Mouse (Mus musculus) heart, embryonic 14.5 days (tissue): ENCODE results near the gene Armcx4. TPM values are rescaled to one million over a fixed set of nuclear protein-coding genes. Genes with fewer than 3 reads are reported as not detected.
A peak's percentile ranks its signal among the peaks of the same experiment; 100 is the strongest.

ENCODE experiments used
- ATAC-seq: fragments of 200-750 bp; cut with Nextera tagmentation; 2 replicates; pipeline ENCODE4 v1.8.0; 2017; ENCODE audit warnings: low read depth, moderate TSS enrichment; ENCODE audit not compliant: insufficient number of reproducible peaks, insufficient read depth, low FRiP score
- H3K27ac ChIP-seq, 2 experiments: fragments of 200-500 bp in 1 of 2; fragments of 300-500 bp in 1 of 2; sonication (generic) in 1 of 2; replicated peaks in 1 of 2; 2 replicates each; pipeline ENCODE4 v1.5.1; 2012 to 2014; ENCODE audit warnings: low read depth in 2 of 2, low read length in 2 of 2, control low read depth in 1 of 2, mild to moderate bottlenecking in 1 of 2, mixed read lengths in 1 of 2; ENCODE audit not compliant: control insufficient read depth in 1 of 2, insufficient read depth in 1 of 2
- H3K27me3 ChIP-seq: fragments of 300-500 bp; sonication (generic); 2 replicates; pipeline ENCODE4 v1.6.1; 2014; ENCODE audit warnings: mild to moderate bottlenecking, low read length, control low read depth; ENCODE audit not compliant: control insufficient read depth, insufficient read depth
- H3K36me3 ChIP-seq: fragments of 300-500 bp; sonication (generic); 2 replicates; pipeline ENCODE4 v1.6.1; 2014; ENCODE audit warnings: mild to moderate bottlenecking, control low read depth, low read length, mixed read lengths; ENCODE audit not compliant: control insufficient read depth, insufficient read depth
- H3K4me1 ChIP-seq, 2 experiments: fragments of 200-500 bp in 1 of 2; fragments of 300-500 bp in 1 of 2; sonication (generic) in 1 of 2; 2 replicates each; pipeline ENCODE4 v1.6.1; 2012 to 2014; ENCODE audit warnings: low read length in 2 of 2, control low read depth in 1 of 2, mixed read lengths in 1 of 2; ENCODE audit not compliant: control insufficient read depth in 2 of 2, insufficient read depth in 2 of 2
- H3K4me2 ChIP-seq: fragments of 300-500 bp; sonication (generic); 2 replicates; pipeline ENCODE4 v1.6.1; 2014; ENCODE audit warnings: mild to moderate bottlenecking, low read length
- H3K4me3 ChIP-seq, 2 experiments: fragments of 200-500 bp in 1 of 2; fragments of 300-500 bp in 1 of 2; sonication (generic) in 1 of 2; 2 replicates each; pipeline ENCODE4 v1.5.1; 2012 to 2014; ENCODE audit warnings: low read length in 2 of 2, mild to moderate bottlenecking in 2 of 2, control low read depth in 1 of 2, low read depth in 1 of 2, moderate library complexity in 1 of 2; ENCODE audit not compliant: control insufficient read depth in 1 of 2, insufficient read depth in 1 of 2
- H3K9ac ChIP-seq: fragments of 300-500 bp; sonication (generic); 2 replicates; pipeline ENCODE4 v1.6.1; 2014; ENCODE audit warnings: mild to moderate bottlenecking, low read length
- H3K9me3 ChIP-seq: fragments of 300-500 bp; sonication (generic); 2 replicates; pipeline ENCODE4 v1.6.1; 2016; ENCODE audit warnings: low read length, control low read depth; ENCODE audit not compliant: control insufficient read depth
- WGBS: fragments of 180-500 bp; shearing (Covaris S2); extraction: QIAGEN DNeasy Blood & Tissue Kit; methylation state at CpG from one replicate; pipeline ENCODE4 v1.1.7; 2014; 5-methylcytosine and 5-hydroxymethylcytosine counted together
- polyA plus RNA-seq: library from polyadenylated mRNA; unstranded; fragments of >200 nt; fragmentation: Nextera tagmentation; extraction: Ambion mirVana; gene quantifications from 2 replicates; pipeline ENCODE4 v1.2.1, GENCODE M21; 2014

The Armcx4 gene
- 4.5 and 5.0 TPM in 2 replicates for polyA plus RNA-seq

GRCm38 (mm10) chrX:134686267-134686666 lies at the start of gene Armcx4:
TSS of gene Armcx4 (plus strand) at chrX:134686519.
- ATAC-seq, result peak; percentile 91
- Histone ChIP-seq H3K27me3 (no peaks in the 10 kb centered on the region), H3K4me3 (peak within 1 kb of the TSS; percentile 54 to 66), H3K9me3 (no peaks in the 10 kb centered on the region), H3K27ac (peak within 1 kb of the TSS; percentile 87 to 92), H3K4me1 (peaks cover 3 to 5% of the 10 kb centered on the region in 2 experiments; a peak in 2 of 4 replicates), H3K4me2 (peak within 1 kb of the TSS; percentile 62), H3K9ac (peak within 1 kb of the TSS; percentile 83), H3K36me3 (peaks cover 31% of the 10 kb centered on the region)
- WGBS, result 23% methylated on average over 27 of the region's 33 CpGs

- no peak for ATAC-seq
Observed at GRCm38 (mm10) chrX:134641000-134641760, 45.1 kb upstream of the Armcx4 start.

GRCm38 (mm10) chrX:134646338-134646737 lies 40.0 kb upstream of the Armcx4 start:
- H3K4me3 ChIP-seq, result no peak overlapping the region
- H3K27me3 ChIP-seq, result no peaks in the 10 kb centered on the region
- no peak overlapping the region for H3K4me2 ChIP-seq
- no peaks in the 10 kb centered on the region for H3K9me3 ChIP-seq
- no peaks in the 10 kb centered on the region for H3K36me3 ChIP-seq
- H3K9ac ChIP-seq, result no peak overlapping the region
- H3K4me1 ChIP-seq, result no peaks in the 10 kb centered on the region
- 63% methylated on average over 1 of the region's 1 CpGs for WGBS
- ATAC-seq, result no peak
- no peak overlapping the region for H3K27ac ChIP-seq

More at GRCm38 (mm10) chrX:134641000-134641760, 45.1 kb upstream of the Armcx4 start:
- H3K27me3 ChIP-seq, result no peaks in the 10 kb centered on the region
- H3K9me3 ChIP-seq, result no peaks in the 10 kb centered on the region
- no peaks in the 10 kb centered on the region for H3K36me3 ChIP-seq
- no peaks in the 10 kb centered on the region for H3K4me1 ChIP-seq
- WGBS, result 51% methylated on average over 10 of the region's 10 CpGs
- H3K4me3 ChIP-seq, result no peak overlapping the region
- H3K4me2 ChIP-seq, result no peak overlapping the region
- H3K27ac ChIP-seq, result no peak overlapping the region
- H3K9ac ChIP-seq, result no peak overlapping the region

- H3K4me2 ChIP-seq, result no peak overlapping the region
- no peak overlapping the region for H3K9ac ChIP-seq
- H3K27ac ChIP-seq, result peak overlapping the region; percentile 17 to 19; a peak in 2 of 4 replicates
- WGBS, result 68% methylated on average over 8 of the region's 8 CpGs
- H3K4me1 ChIP-seq, result no peaks in the 10 kb centered on the region
- H3K36me3 ChIP-seq, result no peaks in the 10 kb centered on the region
- no peak for ATAC-seq
- H3K4me3 ChIP-seq, result no peak overlapping the region
- no peaks in the 10 kb centered on the region for H3K27me3 ChIP-seq
- no peaks in the 10 kb centered on the region for H3K9me3 ChIP-seq
Observed at GRCm38 (mm10) chrX:134647421-134647820, 38.9 kb upstream of the Armcx4 start.

GRCm38 (mm10) chrX:134648031-134648692 lies 38.2 kb upstream of the Armcx4 start:
- ATAC-seq, result no peak
- no peaks in the 10 kb centered on the region for H3K4me1 ChIP-seq
- H3K4me2 ChIP-seq, result no peak overlapping the region
- no peak overlapping the region for H3K4me3 ChIP-seq
- H3K9me3 ChIP-seq, result no peaks in the 10 kb centered on the region
- no peak overlapping the region for H3K27ac ChIP-seq
- H3K27me3 ChIP-seq, result no peaks in the 10 kb centered on the region
- no peak overlapping the region for H3K9ac ChIP-seq
- 13% methylated on average over 11 of the region's 11 CpGs for WGBS
- H3K36me3 ChIP-seq, result no peaks in the 10 kb centered on the region

- Histone ChIP-seq H3K9ac (no peak overlapping the region), H3K27ac (no peak overlapping the region), H3K4me1 (no peaks in the 10 kb centered on the region), H3K4me3 (no peak overlapping the region), H3K27me3 (no peaks in the 10 kb centered on the region), H3K9me3 (no peaks in the 10 kb centered on the region), H3K36me3 (no peaks in the 10 kb centered on the region), H3K4me2 (no peak overlapping the region)
- no peak for ATAC-seq
- WGBS, result 42% methylated on average over 1 of the region's 1 CpGs
Observed at GRCm38 (mm10) chrX:134652061-134652460, 34.3 kb upstream of the Armcx4 start.

GRCm38 (mm10) chrX:134661586-134661985 lies 24.7 kb upstream of the Armcx4 start:
- H3K27me3 ChIP-seq, result no peaks in the 10 kb centered on the region
- H3K4me1 ChIP-seq, result no peaks in the 10 kb centered on the region; a peak in 1 of 4 replicates
- H3K9ac ChIP-seq, result no peak overlapping the region
- 80% methylated on average over 5 of the region's 5 CpGs for WGBS
- ATAC-seq, result no peak
- H3K4me3 ChIP-seq, result no peak overlapping the region
- no peaks in the 10 kb centered on the region for H3K9me3 ChIP-seq
- H3K27ac ChIP-seq, result no peak overlapping the region
- H3K36me3 ChIP-seq, result no peaks in the 10 kb centered on the region
- no peak overlapping the region for H3K4me2 ChIP-seq
